Mouse (Mus musculus): Measurements from ENCODE around the gene Nfkbil1. TPM values are rescaled to one million over a fixed set of nuclear protein-coding genes. Genes with fewer than 3 reads are reported as not detected.
"Not testable (repeated sequence)": the region's sequence is repeated elsewhere in the genome, so short reads cannot be mapped to it uniquely, and the experiment has no call there.

The Nfkbil1 gene
- total RNA-seq, 2 experiments from 2014 or later: 13.3 to 15.1 TPM

DNA sequence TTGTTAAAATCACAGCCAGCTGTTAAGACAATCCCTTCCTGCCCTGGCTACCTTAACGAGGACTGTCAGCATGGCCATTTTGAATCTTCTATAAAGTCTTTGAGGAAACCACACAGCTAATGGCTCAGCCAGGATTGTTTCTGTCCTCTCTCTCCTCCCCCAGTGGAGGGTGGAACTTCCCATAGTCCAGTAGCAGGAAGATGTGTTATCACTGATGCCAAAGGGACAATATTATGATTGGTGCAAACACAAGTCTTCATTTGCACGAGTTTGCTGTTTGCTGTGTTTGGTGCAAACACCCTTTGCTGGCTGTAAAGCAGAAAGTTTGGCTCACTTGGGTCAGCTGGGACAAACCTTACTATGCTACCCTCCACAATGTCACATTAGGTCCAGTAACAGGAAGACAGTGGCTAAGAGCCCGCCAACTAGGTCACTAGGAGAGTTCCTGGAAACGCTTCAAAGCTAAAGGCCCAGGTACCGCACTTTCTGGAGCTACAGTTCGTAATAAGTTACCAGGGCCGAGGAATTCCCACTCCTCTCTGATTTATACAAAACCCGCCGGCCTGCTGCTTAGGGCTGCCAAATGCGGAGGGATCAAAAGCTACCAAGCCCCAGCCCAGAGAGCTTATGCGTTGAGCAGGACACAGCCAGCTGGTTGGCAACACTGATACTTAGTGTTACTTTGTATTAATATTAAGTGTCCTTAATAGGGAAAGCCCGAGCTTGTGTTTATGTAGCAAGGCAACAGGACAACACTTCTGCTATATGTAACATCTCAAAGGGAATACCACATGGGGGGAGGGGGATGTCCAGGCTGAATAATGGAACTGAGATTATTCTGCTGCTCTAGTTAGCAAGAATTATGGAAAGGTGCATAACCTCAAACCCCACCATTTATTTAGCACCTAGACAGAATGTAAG, 5.1 kb upstream of the Nfkbil1 start:
- peak overlapping the region; percentile 95 for H3K4me3 ChIP-seq
- no peak for DNase-seq (ENCODE audit: low spot score in 2 of 2)
- no peak for TF ChIP-seq CTCF (conservative IDR thresholded peaks at IDR 0.05)
- H3K27ac ChIP-seq: peak overlapping the region; percentile 100

DNA sequence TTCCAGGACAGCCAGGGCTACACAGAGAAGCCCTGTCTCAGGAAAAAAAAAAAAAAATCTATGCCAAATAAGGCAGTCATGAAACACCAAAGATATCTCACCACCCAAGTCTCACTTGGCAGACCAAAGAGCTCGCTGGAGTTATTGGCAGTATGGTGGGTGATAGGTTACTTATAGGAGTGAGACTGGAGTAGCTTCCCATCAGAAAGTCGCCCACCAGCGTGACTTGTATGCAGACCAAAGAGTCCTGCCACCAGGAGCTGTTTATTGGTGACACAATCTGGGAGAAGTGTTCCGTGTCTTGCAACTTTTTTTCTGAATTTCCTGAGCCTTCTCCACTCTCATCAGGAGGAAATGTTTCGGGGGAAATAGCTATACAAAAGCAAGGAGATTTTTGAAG, 4.1 kb upstream of the Nfkbil1 start:
- no peak for DNase-seq (ENCODE audit: low spot score in 2 of 2)
- peak overlapping the region; percentile 100; the same call in 1 of the 2 replicates for H3K27ac ChIP-seq
- no peak overlapping the region for H3K4me3 ChIP-seq
- TF ChIP-seq CTCF (conservative IDR thresholded peaks at IDR 0.05): no peak

DNA sequence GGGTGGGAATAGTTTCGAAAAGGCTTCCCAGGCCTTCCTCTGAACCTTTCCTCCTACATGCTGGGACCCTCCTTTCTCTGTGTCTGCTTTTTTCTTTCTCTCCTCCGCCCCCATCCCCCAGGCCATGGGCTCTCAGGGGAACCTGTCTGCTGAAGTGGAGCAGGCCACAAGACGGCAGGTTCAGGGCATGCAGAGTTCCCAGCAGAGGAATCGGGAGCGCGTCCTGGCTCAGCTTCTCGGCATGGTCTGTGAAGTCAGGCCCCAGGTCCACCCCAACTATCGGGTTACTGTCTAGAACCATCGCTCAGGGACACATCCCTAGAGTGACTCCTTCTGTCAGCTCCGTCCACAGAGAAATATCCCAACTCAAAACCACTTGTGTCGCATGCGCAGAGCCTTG, 1.9 kb upstream of the Nfkbil1 start:
- no peak for TF ChIP-seq CTCF (conservative IDR thresholded peaks at IDR 0.05)

DNA sequence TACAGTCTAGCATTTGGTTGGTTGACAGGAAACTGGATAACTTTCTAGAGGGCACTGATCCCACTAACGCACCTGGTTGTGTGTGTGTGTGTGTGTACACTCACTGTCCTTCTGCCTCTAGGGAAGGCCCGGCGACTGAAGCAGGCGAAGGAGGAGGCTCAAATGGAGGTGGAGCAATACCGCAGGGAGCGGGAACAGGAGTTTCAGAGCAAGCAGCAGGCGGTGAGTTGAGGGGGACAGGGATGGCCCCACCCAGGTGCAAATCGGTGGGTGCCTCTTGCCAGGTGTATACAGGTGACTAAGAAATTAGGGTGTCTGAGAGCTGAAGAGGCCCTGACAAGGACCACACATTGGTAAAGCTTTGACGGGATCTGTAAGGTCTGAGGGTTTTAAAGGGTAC, 1.4 kb upstream of the Nfkbil1 start:
- peak overlapping the region; percentile 93 for H3K27ac ChIP-seq
- peak overlapping the region; percentile 78 for H3K4me3 ChIP-seq
- no peak for TF ChIP-seq CTCF (conservative IDR thresholded peaks at IDR 0.05)
- no peak for DNase-seq (ENCODE audit: low spot score in 2 of 2)

More for the DNA sequence above, 1.9 kb upstream of the Nfkbil1 start:
- Histone ChIP-seq H3K27ac (peak overlapping the region; percentile 93), H3K4me3 (peak overlapping the region; percentile 78)
- no peak for DNase-seq (ENCODE audit: low spot score in 2 of 2)

DNA sequence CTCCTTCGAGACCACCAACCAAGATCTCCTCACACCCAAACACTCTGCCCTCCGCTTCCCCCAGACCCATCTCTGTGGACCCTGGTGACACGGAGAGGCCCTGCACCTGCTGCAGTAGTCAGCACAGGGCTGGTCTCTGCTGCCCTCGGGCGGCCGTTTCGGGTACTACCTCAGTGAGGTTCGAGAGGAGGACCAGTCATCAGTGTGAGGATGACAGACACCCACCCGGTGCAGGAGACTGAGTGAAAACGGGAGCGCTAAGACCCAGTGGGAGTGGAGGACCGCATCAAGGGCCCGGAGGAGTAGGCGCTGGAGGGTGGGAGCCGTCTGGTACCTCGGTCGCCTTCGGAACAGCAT, 776 bp upstream of the Nfkbil1 start:
- H3K27ac ChIP-seq: peak overlapping the region; percentile 93
- TF ChIP-seq CTCF (conservative IDR thresholded peaks at IDR 0.05): peak; percentile 100
- DNase-seq (ENCODE audit: low spot score in 2 of 2): peak; percentile 99 to 100
- H3K4me3 ChIP-seq: peak overlapping the region; percentile 78

DNA sequence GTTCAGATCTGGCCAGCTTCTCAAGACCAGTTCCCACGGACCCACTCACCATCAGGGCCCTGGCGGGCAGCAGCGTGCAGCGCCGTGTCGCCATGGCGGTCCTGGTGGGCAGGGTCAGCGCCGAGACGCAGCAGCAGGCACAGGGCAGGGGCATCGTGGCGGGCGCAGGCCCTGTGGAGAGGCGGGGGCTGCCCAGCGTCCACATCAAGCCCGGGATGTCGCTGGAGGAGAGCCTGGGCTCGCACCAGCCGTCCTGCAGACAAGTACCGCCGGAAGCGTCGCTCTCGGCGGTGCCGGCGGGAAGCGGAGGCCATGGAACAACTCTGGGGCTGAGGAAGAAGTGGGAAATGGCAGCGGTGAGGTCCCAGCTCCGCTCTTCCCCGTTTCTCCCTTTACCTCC, 689 bp downstream of the Nfkbil1 start:
- H3K27ac ChIP-seq: peak overlapping the region; percentile 93
- TF ChIP-seq CTCF (conservative IDR thresholded peaks at IDR 0.05): 0 out of 2 replicates have a peak, but pooled peaks have one; percentile 10
- H3K4me3 ChIP-seq: peak overlapping the region; percentile 78
- no peak for DNase-seq (ENCODE audit: low spot score in 2 of 2)

DNA sequence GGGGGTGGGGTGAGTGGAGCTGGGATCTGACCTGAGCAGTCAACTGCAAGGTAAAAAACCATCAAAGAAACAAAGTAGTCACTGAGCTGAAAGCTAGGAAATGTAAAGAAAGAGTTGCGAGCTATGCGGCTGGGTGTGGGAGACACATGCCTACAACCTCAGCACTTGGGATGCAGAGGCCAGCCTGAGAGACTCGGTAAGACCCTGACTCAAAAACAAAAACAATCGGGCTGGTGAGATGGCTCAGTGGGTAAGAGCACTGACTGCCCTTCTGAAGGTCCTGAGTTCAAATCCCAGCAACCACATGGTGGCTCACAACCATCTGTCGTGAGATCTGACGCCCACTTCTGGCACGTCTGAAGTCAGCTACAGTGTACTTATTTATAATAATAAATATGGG, 1.5 kb downstream of the Nfkbil1 start:
- H3K27ac ChIP-seq: peak overlapping the region; percentile 93
- not testable (repeated sequence) for DNase-seq (ENCODE audit: low spot score in 2 of 2)
- H3K4me3 ChIP-seq: peak overlapping the region; percentile 78; the same call in 1 of the 2 replicates

DNA sequence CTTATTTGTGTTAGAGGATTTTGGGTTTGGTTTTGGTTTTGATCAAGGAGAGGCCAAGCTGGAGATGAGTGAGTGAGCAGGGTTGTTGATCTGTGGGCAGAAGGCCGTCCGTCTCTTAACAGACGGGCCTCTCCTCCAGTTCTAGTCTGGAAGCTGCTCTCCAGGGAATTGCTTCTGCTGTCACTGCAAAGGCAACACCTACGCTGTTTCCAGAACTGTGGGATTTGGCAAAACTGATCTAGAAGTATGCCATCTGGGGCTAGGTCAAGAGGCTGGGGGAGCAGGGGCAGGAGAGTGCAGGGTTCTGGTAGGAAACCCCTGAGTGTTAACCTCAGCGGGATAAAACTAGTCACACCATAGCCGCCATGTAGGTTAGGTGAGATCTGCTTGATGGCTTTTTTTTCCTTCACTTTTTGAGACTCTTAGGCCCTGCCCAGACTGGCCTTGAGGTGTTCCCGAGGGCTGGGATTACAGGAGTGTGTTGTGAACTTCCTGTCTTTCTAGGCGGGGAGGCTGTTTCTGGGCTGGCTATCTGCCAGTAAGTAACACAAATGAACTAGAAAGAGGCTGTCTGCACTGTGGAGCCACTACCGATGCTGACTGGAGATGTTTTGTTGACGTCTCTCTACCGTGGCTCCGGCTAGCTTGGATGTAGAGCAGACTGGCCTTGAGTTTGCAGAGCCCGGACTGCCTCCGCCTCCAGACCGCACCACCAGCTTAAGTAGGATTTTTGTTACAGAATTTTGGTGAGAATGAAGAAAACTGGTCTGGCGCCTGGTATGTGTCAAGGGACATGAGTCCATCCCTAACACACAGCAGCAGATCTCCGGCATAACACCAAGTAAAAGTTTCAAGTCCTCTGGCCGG, 2.2 kb downstream of the Nfkbil1 start, which contains the start of gene Atp6v1g2:
Atp6v1g2 (plus strand) TSS at position 547 of the 867 bp plus-strand sequence.
- peak within 1 kb of the TSS; percentile 78 for H3K4me3 ChIP-seq
- TF ChIP-seq CTCF (conservative IDR thresholded peaks at IDR 0.05): no peak
- H3K27ac ChIP-seq: peak within 1 kb of the TSS; percentile 93
- DNase-seq (ENCODE audit: low spot score in 2 of 2): no peak

DNA sequence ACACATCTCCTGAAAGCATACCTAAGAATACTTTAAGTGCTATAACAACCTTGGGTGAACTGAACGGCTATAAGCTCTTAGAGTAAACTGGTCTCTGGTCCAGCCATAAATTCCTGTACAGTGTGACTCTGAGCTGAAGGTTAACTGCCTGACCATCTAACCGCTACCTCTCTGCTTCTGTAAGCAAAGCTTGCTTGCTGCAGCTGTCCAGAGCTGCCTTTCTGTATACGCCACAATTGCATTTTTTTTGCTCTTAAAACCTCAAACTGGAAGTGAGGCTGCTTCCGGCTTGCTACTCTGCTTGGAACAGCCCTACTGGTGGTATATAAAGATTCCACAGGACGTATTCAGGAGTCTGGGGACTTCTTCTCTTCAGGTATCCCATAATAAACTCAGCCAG, 2.9 kb downstream of the Nfkbil1 start:
- H3K4me3 ChIP-seq: peak overlapping the region; percentile 2
- H3K27ac ChIP-seq: peak overlapping the region; percentile 83
- no peak for TF ChIP-seq CTCF (conservative IDR thresholded peaks at IDR 0.05)
- no peak for DNase-seq (ENCODE audit: low spot score in 2 of 2)

DNA sequence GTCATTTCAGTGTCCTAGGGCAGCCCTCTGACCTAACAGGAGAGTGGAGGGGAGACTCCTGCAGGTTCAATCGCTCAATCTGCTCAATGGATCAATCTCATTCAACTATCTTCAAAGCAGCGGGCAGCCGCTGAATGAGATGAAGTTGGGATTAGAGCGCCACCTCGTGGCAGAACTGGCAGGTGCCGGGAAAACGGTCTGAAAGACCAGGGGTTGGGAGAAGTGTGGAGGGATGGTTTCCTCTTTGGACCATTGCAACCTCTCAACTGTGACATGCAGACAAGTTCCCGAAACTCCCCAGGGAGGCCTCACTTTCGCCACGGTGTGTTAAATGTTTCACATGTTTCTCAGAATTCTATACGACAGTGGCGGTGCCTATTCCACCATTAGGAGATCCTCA, 3.5 kb downstream of the Nfkbil1 start:
- DNase-seq (ENCODE audit: low spot score in 2 of 2): peak; percentile 75 to 90
- no peak overlapping the region; the same call in 1 of the 2 replicates for H3K4me3 ChIP-seq
- peak; percentile 95 for TF ChIP-seq CTCF (conservative IDR thresholded peaks at IDR 0.05)
- H3K27ac ChIP-seq: peak overlapping the region; percentile 83

DNA sequence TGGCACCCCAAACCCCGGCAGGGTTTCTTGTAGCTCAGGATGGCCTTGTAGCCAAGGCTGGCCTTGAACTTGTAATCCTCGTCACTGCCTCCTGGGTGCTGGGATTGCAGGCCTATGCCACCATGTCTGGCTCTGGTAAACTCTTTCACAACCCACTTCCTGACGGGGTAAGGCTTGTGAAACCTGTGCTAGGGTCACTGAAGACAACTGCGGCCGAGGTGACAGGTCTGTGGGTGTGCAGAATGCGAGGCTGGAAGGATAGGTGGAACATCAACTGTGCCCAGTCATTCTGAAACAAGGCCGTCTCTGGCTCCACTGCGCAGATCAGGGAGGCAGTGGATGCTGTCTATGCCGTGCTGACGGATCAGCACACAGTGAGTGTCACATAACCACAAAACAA, 4.6 kb downstream of the Nfkbil1 start:
- no peak overlapping the region for H3K27ac ChIP-seq
- DNase-seq (ENCODE audit: low spot score in 2 of 2): no peak
- no peak overlapping the region for H3K4me3 ChIP-seq
- no peak for TF ChIP-seq CTCF (conservative IDR thresholded peaks at IDR 0.05)

DNA sequence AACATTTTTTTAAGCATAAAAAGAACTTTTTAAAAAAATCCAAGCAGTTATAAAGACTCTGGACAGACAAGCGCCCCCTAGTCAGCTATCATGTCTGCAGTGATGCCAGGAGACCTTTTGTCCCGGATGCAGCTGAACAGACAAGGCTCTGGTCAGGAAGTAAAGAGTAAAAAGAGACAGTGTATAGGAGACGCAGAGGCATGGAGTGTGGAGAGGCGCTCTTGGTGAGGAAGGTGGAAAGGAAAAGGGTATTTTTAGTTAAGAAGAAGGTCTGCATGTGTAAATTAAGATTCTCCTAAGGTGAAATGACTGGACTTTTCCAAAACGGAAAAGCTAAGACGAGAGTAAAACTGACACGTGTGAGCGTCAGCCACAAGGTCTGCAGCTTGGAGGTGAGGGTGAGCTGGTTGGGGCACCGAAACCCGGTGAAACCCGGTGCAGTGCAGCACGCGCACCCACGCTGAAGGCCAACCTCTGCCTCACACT, 9.0 kb downstream of the Nfkbil1 start:
- no peak overlapping the region for H3K4me3 ChIP-seq
- TF ChIP-seq CTCF (conservative IDR thresholded peaks at IDR 0.05): peak; percentile 27
- no peak overlapping the region for H3K27ac ChIP-seq

DNA sequence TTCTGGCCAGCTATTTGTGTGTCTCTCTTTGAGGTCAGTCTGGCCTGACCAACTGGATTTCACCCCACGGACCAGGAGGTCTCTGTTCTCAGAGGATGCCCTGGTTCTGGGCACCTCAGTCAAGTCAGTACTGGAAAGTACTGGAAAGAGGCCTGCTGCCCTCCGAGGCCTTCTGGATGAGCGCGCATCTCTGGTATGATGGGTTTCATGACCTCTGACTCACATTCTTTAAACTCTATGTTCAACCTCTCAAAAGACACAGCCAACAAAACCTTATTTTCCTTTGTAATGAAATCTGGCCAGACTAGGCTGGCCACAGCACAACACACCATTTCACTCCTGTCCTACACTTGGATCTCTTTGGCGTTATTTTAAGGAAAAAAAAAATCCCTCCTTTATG, 10.1 kb downstream of the Nfkbil1 start:
- no peak overlapping the region for H3K4me3 ChIP-seq
- no peak for TF ChIP-seq CTCF (conservative IDR thresholded peaks at IDR 0.05)
- no peak overlapping the region for H3K27ac ChIP-seq
- DNase-seq (ENCODE audit: low spot score in 2 of 2): no peak

More for the DNA sequence above, 9.0 kb downstream of the Nfkbil1 start:
- no peak for DNase-seq (ENCODE audit: low spot score in 2 of 2)
